Mouse (Mus musculus) urinary bladder, postnatal 4 days (tissue): ENCODE data around the gene Krt6a.
"Not testable (repeated sequence)": the region's sequence is repeated elsewhere in the genome, so short reads cannot be mapped to it uniquely, and the experiment has no call there.

Experiments used
- DNase-seq, 2 experiments: peaks; one replicate each; pipeline ENCODE4 v3.0.0; 2021 to 2022; ENCODE audit warnings: low spot score in 2 of 2

The Krt6a gene

GRCm38 (mm10) chr15:101694207-101694606 lies at the start of gene Krt6a:
TSS of gene Krt6a (minus strand) at chr15:101694307.
- no peak for DNase-seq

DNA sequence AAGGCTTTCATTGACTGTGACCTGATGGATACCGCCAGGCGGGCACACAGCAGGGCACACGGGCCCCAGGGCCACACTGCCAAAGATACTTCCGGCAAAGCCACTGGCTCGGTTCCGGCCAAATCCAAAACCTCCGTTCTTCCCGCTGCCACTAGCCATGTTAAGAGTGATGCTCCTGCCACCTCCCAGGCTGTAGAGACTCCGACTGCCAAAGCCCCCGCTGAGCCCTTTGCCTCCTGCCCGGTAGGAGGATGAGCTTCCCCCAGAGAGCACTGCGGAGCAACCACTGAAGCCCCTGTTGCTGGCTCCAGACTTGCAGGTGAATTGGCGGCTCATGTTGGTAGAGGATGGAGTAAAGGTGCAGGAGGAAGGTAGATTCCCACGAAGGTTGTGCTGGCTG lies 48.6 kb upstream of the Krt6a start, which contains the start of gene Krt71:
Gene Krt71 (minus strand): TSS at position 399 of the 400 bp plus-strand sequence.
- no peak for DNase-seq

GRCm38 (mm10) chr15:101737786-101738185 lies 43.7 kb upstream of the Krt6a start:
- no peak for DNase-seq

DNA sequence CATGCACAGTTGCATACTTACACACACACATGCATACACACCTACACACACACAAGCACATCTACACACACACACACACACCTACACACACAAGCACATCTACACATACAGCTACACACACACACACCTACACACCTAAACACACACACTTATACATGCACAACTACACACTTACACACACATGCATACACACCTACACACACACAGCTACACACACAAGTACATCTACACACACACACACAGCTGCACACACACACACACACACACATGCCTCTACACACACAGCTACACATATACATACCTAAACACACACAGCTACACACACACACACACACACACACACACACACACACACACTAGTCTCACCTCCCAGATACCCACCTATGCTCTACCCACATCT lies 36.5 kb upstream of the Krt6a start:
- no peak for DNase-seq

GRCm38 (mm10) chr15:101724686-101725085 lies 30.6 kb upstream of the Krt6a start:
- DNase-seq: no peak

GRCm38 (mm10) chr15:101715831-101716230 lies 21.7 kb upstream of the Krt6a start:
- no peak for DNase-seq

DNA sequence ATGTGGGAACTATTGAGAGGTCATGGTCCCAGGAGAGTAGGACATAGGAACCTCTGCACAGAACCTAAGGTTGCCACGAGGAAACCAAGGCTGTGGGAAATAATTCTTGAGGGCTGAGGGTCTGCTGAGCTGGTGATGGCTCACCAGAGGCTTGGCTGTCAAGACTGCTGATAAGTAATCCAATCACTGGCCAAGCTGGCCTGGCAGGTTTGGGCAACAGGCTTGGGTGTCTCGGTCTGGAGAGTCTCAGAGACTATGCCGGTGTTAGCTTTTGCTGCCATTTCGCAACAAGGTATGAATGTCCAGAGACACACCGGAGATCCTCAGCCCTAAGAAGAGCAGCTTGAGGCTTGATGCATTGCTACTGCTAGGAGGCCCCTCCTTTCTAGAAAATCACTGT lies 20.2 kb upstream of the Krt6a start:
- no peak for DNase-seq

- DNase-seq: peak in 1 of 2 experiments; percentile 26
Measured at GRCm38 (mm10) chr15:101713731-101714130, 19.6 kb upstream of the Krt6a start.

DNA sequence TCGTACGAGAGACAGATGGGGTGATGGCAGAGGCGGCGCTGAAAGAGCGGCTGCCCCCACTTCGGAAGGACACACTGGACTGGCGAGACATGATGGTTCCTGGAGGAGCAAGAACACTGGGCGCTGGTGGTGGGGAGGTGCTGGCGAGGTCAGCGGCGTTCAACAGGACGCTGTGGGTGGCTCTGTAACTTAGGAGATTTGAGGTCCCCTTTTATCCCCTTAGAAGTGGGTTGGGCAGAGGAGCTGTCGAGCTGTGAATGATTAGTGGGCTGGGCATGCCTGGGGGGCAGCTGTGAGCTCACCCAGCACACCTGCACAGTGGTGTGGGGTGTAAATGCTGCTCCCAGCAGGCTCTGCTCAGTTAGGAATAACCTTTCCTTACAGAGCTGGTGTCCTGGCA lies 18.6 kb upstream of the Krt6a start, which contains the start of gene Krt5:
Gene Krt5 (minus strand): TSS at position 179 of the 400 bp plus-strand sequence.
- no peak for DNase-seq

GRCm38 (mm10) chr15:101708683-101709082 lies 14.6 kb upstream of the Krt6a start:
- DNase-seq: no peak

GRCm38 (mm10) chr15:101707454-101707853 lies 13.3 kb upstream of the Krt6a start:
- DNase-seq: peak in 1 of 2 experiments; percentile 58

- DNase-seq: no peak
Measured at GRCm38 (mm10) chr15:101704066-101704465, 10.0 kb upstream of the Krt6a start.

GRCm38 (mm10) chr15:101702380-101702779 lies 8.3 kb upstream of the Krt6a start:
- DNase-seq: no peak

GRCm38 (mm10) chr15:101699866-101700265 lies 5.8 kb upstream of the Krt6a start:
- DNase-seq: no peak

- no peak for DNase-seq
Measured at GRCm38 (mm10) chr15:101699192-101699591, 5.1 kb upstream of the Krt6a start.

DNA sequence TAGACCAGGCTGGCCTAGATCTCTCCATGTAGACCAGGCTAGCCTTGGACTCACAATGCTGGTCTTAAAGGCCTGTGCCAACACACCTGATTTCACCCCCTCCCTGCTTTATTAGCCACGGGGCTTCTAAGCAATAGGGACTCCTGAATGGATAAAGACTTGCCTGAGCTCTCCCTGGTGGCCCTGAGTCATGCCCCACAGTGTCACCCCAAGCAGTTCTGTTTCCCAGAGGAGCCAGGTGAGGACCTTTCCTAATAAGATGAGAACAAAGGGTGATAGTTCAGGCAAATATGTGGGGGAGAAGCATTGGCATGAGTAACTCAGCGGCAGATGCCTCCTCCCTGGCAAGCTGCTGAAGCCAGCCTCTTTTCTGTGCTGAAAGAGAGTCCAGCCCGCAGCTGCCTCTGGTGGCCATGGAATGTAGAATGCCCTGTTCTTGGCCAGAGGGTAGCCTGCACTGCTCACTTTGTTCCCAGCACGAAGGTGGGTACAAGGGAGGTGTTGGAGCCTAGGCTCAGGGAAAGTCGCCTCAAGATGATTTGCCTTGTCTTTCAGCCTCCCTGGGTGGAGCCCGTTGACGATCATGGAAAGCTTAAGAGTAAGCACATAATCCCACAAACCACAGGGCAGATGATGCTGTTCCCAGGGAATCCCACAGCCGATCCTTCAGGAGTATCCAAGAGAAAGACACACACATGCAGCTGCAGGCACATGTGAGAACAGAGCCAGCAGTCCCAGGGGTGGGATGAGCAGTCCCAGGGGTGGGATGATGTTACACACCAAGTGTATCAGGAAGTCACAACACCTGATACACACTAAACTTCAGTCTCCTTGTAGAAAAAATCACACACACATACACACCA lies 3.5 kb upstream of the Krt6a start:
- no peak for DNase-seq

GRCm38 (mm10) chr15:101690460-101690859 lies 3.6 kb downstream of the Krt6a start:
- DNase-seq: not testable (repeated sequence)

DNA sequence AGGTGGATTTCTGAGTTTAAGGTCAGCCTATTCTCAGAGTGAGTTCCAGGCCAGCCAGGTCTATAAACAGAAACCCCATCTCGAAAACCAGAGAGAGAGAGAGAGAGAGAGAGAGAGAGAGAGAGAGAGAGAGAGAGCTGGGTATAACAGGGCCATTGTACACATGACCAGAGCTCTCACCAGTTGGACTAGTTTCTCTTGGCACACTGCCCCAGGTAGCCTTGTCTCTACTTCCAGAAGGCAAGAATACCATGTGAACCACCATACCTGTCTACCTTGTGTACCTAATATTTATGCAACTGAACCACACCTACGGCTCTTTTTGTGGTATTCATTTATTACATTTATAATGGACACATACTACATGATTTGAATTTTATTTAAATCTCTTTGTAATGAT lies 5.9 kb downstream of the Krt6a start:
- DNase-seq: no peak

DNA sequence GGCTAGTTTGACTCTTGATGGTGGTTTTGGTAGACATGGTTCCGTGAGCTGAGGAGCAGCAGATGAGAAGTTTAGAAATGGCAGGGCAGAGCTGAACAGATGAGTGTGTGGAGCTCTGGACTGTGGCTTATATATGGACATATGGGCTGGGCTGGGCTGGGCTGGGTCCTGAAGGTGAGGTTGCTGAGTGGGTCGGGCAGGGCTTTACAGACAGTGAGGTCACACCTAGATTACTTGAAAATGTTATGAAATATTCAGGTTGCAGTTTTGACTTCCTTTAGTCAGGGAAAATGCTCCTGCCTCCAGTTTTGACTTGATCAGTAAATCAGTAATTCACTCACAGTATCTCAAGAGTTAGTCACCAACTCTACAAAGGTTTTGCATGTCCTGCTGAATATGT lies 13.9 kb downstream of the Krt6a start, which contains the start of gene Krt6b:
Gene Krt6b (minus strand): TSS at position 101 of the 400 bp plus-strand sequence.
- DNase-seq: no peak

- DNase-seq: no peak
Measured at GRCm38 (mm10) chr15:101675978-101676377, 18.1 kb downstream of the Krt6a start.

DNA sequence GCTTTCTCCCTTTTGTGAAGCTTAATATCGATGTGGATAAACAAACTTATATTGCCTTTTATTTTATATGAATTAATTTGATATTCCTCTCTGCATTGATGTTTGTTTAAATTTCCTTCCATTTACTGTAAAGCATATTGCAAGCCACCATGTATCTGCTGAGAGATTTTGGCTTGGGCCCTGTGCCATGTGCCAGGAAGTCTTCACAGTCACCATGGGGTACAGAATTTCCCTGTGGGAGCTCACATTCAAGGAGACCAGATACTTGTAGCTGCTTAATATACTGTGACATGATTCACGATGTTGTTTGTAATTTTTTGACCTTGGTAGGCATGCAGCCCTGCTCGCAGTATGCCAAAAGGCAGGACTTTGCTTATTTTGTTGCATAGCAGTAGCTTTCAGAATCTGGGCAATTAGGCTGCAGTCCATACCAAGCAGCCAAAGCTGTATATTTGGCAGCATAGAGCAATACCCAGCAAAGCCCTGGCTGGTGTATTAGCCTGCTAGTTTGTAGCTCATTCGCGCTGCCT lies 41.3 kb downstream of the Krt6a start:
- DNase-seq: no peak

DNA sequence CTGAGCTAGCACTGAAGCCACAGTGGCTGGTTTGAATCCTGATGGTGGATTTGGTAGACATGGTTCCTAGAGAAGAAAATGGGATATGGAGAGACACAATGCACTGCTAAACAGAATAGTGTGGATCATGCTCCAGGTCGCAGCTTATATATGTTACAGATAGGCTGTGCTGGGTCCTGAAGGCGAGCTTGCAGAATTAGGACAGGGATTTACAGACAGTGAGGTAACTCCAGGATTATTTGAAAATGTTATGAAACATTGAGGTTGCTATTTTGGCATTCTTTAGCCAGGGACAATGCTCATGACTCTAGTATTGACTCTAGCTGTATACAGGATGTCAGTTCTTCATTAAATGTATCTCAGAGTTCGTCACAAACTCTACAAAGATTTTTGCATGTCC lies 46.8 kb downstream of the Krt6a start, which contains the start of gene Gm5478:
Gene Gm5478 (minus strand): TSS at position 101 of the 400 bp plus-strand sequence.
- no peak for DNase-seq
